Mouse (Mus musculus): Measurements from ENCODE around the gene Fgf4.
"Not testable (repeated sequence)": the region's sequence is repeated elsewhere in the genome, so short reads cannot be mapped to it uniquely, and the experiment has no call there.

Gene Fgf4

GRCm38 (mm10) chr7:144864160-144864670, 17.0 kb downstream of the Fgf4 start:
- in situ Hi-C loops (cut with MseI, MboI): no loop called here

GRCm38 (mm10) chr7:144867161-144867560, 20.0 kb downstream of the Fgf4 start:
- in situ Hi-C loops (cut with MseI, MboI): no loop called here

- in situ Hi-C loops (cut with MseI, MboI): no loop called here
Observed at GRCm38 (mm10) chr7:144867602-144868001, 20.4 kb downstream of the Fgf4 start.

- in situ Hi-C loops (cut with MseI, MboI): no loop called here
Observed at GRCm38 (mm10) chr7:144872420-144872819, 25.3 kb downstream of the Fgf4 start.

GRCm38 (mm10) chr7:144873160-144873559, 26.0 kb downstream of the Fgf4 start:
- in situ Hi-C loops (cut with MseI, MboI): no loop called here

GRCm38 (mm10) chr7:144874226-144874625, 27.1 kb downstream of the Fgf4 start:
- in situ Hi-C loops (cut with MseI, MboI): no loop called here

GRCm38 (mm10) chr7:144878401-144878800, 31.2 kb downstream of the Fgf4 start:
- in situ Hi-C loops (cut with MseI, MboI): no loop called here

- in situ Hi-C loops (cut with MseI, MboI): loop anchor here in 1 of 2 experiments (5.0 kb wide), 1 partner anchor 286 kb away; no protein-coding TSS in a partner anchor
Observed at GRCm38 (mm10) chr7:144883106-144883505, 35.9 kb downstream of the Fgf4 start.

- in situ Hi-C loops (cut with MseI, MboI): no loop called here
Observed at GRCm38 (mm10) chr7:144887672-144888071, 40.5 kb downstream of the Fgf4 start.

- in situ Hi-C loops (cut with MseI, MboI): no loop called here
Observed at GRCm38 (mm10) chr7:144888564-144889299, 41.6 kb downstream of the Fgf4 start.

GRCm38 (mm10) chr7:144890661-144891060, 43.5 kb downstream of the Fgf4 start:
- in situ Hi-C loops (cut with MseI, MboI): loop anchor here (5.0 to 10.0 kb wide), 2 partner anchors 43 to 106 kb away; partner anchors contain the start of gene Fgf4 (in 1 of the 2)

GRCm38 (mm10) chr7:144891863-144892262, 44.7 kb downstream of the Fgf4 start:
- in situ Hi-C loops (cut with MseI, MboI): loop anchor here (5.0 to 10.0 kb wide), 2 partner anchors 45 to 107 kb away; partner anchors contain the start of gene Fgf4 (in 1 of the 2)

- in situ Hi-C loops (cut with MseI, MboI): loop anchor here (5.0 to 10.0 kb wide), 2 partner anchors 45 to 108 kb away; partner anchors contain the start of gene Fgf4 (in 1 of the 2)
Observed at GRCm38 (mm10) chr7:144892322-144892721, 45.2 kb downstream of the Fgf4 start.

GRCm38 (mm10) chr7:144894191-144894590, 47.0 kb downstream of the Fgf4 start:
- in situ Hi-C loops (cut with MseI, MboI): loop anchor here (5.0 to 10.0 kb wide), 2 partner anchors 47 to 109 kb away; partner anchors contain the start of gene Fgf4 (in 1 of the 2)

- in situ Hi-C loops (cut with MseI, MboI): loop anchor here (5.0 to 10.0 kb wide), 5 partner anchors 47 to 297 kb away; partner anchors contain the start of gene Fgf4 (in 1 of the 2)
Observed at GRCm38 (mm10) chr7:144894706-144895105, 47.5 kb downstream of the Fgf4 start.

- in situ Hi-C loops (cut with MseI, MboI): loop anchor here (5.0 to 10.0 kb wide), 4 partner anchors 93 to 298 kb away; no protein-coding TSS in a partner anchor
Observed at GRCm38 (mm10) chr7:144895305-144896111, 48.3 kb downstream of the Fgf4 start.

- in situ Hi-C loops (cut with MseI, MboI): loop anchor here (5.0 to 10.0 kb wide), 4 partner anchors 94 to 299 kb away; no protein-coding TSS in a partner anchor
Observed at GRCm38 (mm10) chr7:144896294-144897218, 49.4 kb downstream of the Fgf4 start, which contains the start of gene Fgf15. Fgf15 (plus strand) TSS chr7:144896531.

- in situ Hi-C loops (cut with MseI, MboI): loop anchor here (5.0 to 10.0 kb wide), 4 partner anchors 96 to 301 kb away; no protein-coding TSS in a partner anchor
Observed at GRCm38 (mm10) chr7:144898506-144898905, 51.3 kb downstream of the Fgf4 start.

GRCm38 (mm10) chr7:144905514-144905913, 58.3 kb downstream of the Fgf4 start:
- in situ Hi-C loops (cut with MseI, MboI): not testable (repeated sequence)

GRCm38 (mm10) chr7:144906708-144907397, 59.7 kb downstream of the Fgf4 start:
- in situ Hi-C loops (cut with MseI, MboI): no loop called here

Data from mouse trophoblast stem cell (cell line).